Mouse (Mus musculus) right cerebral cortex, postnatal 10 days (tissue): ENCODE measurements at regions not wholly inside any gene's neighbourhood (a gene's known extent, or its start where the extent isn't known, plus 50 kb on each side); places are given as distances from the start of the nearest gene placed in this dataset.
A peak's percentile ranks its signal among the peaks of the same experiment; 100 is the strongest.

Experiments
- DNase-seq, 2 experiments: peaks; one replicate each; pipeline ENCODE4 v3.0.0; 2021; ENCODE audit warnings: low spot score in 2 of 2

GRCm38 (mm10) chr8:12136178-12136455 is 142.5 kb upstream of the A230072I06Rik start:
- no peak for DNase-seq

- DNase-seq: no peak
Measured at GRCm38 (mm10) chr8:12137496-12137895, 141.1 kb upstream of the A230072I06Rik start.

DNA sequence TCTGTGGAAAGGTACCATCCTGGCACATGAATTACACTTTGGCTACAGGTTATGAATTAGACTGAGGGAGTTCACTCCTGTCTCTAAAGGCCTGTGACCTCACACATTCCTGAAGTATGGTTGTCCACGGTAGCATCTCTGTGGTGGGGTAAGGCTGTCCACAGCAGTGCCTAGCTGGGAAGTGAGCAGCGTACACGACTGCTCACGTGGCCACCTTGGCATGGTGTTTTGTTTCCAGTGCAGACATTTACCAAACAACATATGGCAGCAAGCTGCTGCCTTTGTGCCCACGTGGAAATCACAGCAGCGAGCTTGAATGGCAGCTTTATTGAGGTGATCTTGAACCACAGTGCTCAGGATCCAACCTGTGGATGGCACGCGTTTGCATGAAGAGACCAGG is 140.7 kb upstream of the A230072I06Rik start:
- DNase-seq: peak in 1 of 2 experiments; percentile 25

GRCm38 (mm10) chr8:12151679-12152078 is 126.9 kb upstream of the A230072I06Rik start:
- DNase-seq: no peak

GRCm38 (mm10) chr8:12152825-12153224 is 125.8 kb upstream of the A230072I06Rik start:
- DNase-seq: no peak

- no peak for DNase-seq
Measured at GRCm38 (mm10) chr8:12156893-12157292, 121.7 kb upstream of the A230072I06Rik start.

DNA sequence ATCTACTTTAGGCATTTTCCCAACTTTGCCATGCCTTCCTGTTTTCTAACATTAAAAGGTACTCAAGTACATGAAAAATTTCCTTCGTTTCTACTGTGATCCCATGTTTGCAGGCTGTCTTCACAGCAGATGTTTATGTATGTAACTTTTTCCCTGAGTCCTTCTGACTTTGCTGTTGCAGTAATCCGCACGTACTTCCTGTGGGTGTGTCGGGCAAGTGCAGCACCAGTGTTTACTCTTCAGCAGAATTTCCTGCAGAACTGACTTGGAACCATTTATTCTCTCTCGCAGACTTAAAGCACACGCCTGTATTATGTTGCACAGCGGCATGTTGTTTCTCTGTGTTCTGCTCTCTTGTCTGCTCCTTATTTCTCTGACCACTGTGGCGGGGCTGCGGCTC is 120.4 kb upstream of the A230072I06Rik start:
- no peak for DNase-seq

DNA sequence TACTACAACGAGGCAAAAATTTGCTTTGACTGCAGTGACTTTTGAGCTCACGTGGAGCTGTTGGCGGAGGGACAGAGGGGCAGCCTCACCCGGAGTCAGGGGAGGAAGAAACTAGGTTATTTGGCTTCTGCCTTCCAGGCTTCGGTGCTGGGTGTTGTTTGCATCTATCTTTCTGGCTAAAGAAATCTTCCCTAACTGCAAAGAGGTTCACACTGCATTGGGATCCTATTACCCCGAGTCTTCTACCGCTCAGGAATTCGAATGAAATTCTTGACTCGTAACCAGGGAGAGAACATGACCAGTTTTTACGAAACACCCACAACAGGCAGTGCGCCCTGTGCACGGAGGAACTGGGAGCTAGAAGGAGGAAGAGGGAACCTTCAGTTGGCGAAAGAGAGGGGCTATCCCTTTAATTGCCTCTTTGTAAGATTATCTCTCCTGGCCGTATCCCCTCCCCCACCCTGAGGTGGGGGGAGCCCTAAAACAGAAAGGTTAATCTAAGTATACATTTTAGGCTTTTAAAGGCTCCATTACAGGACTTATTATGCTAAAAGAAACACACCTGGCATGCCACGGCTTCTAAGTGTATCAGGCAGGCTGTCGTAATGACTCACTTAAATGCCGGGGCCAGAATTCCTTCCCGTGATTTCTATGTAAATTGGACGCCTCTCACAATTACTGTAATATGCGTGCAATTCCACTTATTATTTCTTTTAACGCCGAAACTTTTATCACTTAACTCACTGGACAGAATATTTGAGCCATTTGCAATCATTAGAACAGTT is 115.5 kb upstream of the A230072I06Rik start:
- DNase-seq: no peak

DNA sequence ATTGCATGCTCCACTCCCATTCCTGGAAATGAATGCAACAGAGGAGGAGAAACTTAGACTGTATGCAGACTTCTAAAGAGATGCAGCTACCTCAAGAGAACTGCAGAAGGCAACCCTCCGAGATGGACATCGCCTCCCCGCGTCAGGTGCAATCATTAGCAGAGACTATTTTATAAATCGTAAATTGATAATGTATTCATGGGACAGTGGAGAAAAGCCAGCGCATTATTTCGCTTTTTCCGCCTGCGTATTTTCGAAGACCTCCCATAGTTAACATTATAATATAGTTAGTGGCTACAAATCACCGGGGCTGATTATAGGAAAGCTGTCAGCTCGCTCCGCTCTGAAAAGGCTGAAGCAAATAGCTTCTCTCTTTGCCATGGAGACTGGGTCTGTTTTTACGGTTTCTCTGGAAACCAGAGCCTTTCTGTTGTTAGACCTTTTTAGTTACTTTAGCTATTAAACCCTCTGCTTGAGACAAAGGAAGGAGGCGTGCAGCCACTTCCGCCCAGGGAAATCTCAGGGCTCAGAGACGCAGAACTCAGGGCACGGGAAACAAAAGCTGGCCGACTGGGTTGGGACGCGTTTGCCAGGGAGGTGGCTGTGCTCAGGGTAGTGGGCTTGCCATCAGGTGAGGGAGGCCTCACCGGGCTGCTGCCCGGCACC is 113.0 kb upstream of the A230072I06Rik start:
- peak; percentile 38 to 72 for DNase-seq

DNA sequence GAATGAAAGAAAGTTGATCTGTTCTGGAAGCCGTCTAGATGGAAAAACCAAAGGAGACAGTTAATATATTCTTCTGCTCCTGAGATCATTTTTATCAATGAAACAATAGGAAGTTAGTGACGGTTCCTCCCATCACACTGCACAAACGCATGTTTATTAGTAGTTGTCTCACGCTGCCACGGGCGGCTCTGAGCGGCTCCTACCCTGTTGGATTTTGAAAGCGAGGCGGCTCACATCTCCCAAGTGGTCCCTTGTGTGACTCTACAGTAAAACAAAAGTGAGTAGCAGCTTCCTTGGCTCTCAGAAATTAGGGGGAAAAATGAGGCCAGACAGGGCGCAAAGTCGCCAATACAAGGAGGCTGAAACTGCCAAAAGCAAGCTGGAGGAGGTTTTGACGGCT is 106.8 kb upstream of the A230072I06Rik start:
- DNase-seq: no peak

GRCm38 (mm10) chr8:12175496-12175895 is 103.1 kb upstream of the A230072I06Rik start:
- peak; percentile 48 to 50 for DNase-seq

GRCm38 (mm10) chr8:12184666-12185065 is 94.0 kb upstream of the A230072I06Rik start:
- no peak for DNase-seq

- DNase-seq: no peak
Measured at GRCm38 (mm10) chr8:12187366-12187765, 91.3 kb upstream of the A230072I06Rik start.

DNA sequence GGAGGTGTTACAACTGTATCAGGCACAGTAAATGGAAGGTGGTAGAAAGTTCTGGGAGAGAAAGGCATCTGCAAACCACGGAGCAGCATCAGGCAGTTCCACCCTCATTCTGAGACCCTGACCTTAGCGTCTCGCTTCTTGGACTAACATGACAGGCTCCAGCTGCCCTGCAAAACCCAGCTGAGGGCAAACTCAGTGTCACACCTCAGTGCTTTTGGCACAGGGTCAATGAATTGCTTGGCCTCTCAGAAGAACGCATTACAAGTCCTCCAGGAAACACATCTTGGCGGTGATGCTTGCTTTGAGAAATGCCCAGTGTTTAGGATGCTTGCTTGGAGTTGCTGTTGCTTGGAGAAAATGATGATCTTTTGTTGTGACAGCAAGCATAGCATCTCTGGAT is 90.2 kb upstream of the A230072I06Rik start:
- DNase-seq: no peak

DNA sequence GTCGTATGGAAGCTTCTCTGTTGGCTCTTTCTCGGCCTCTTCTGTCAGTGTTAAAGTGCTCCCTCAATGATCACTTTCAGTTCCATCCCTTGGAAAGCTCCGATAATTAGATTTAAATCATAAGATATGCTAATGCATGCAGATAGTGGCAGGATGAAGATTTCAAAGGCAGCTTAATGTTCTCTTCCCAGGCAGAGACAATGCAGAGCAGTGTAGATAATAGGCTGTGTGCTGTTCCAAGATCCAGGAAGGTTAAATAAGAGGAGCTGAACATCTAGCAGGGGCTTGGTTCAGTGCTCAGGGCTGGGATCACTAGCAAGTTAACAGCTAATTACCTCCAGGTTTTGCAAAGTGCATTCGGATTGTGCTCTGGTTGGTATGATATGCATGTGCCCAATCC is 89.7 kb upstream of the A230072I06Rik start:
- no peak for DNase-seq

DNA sequence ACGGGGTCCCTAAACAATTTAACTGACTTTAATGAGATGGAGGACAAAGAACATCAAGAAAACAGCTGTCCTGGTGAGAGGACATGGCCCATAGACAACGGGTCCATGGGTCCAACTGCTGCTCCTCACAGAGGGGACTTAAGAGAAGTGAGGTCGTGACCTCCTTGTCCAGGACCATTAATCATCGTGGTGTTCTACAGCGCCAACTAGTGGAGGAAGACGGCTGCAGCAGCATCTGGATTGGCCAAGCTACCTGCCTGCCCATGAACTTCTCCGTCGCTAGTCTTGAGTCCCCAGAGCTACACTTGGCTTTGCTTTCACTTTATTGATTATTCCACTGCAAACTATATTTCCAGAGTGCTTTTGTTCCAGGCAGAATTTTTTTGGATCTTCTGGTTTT is 86.6 kb upstream of the A230072I06Rik start:
- no peak for DNase-seq

DNA sequence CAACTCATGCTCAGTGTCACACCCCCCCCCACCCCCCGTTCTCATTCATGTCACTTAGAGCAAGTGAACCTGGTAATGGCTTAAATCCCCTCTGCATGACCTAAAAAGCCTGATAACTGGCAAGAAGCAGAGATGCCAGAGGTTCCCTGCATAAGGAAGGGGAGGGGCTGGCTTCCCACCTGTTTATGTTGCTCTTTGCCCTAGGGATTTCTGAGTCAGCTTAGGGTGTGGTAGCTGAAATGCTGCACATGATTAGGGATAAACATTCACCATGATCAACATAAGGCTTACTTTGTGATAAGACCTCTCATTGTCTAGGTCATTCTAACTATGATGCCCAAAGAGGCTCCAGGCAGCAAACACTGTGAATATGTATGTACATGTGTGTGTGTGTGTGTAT is 72.7 kb upstream of the A230072I06Rik start:
- no peak for DNase-seq

DNA sequence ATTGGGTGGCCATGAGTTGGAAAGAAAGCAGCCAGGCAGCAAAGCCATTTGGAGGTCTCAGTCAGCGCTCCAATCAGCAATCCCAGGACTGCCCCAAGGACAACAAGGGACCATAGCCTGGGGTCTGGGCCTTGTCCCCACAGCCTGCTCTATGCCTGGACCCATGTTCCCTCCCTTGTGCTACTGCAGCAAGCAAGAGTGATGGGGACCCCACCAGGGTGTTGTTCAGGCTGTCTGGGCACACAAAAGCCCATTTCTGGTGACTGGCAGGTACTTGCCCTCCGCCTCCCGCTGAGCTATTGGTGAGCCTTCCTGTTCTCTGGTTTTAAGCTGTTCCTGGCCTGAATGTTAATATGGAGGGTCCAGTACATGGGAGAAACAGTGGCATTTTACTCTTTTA is 71.2 kb upstream of the A230072I06Rik start:
- no peak for DNase-seq

GRCm38 (mm10) chr8:12213774-12214173 is 64.8 kb upstream of the A230072I06Rik start:
- DNase-seq: no peak

DNA sequence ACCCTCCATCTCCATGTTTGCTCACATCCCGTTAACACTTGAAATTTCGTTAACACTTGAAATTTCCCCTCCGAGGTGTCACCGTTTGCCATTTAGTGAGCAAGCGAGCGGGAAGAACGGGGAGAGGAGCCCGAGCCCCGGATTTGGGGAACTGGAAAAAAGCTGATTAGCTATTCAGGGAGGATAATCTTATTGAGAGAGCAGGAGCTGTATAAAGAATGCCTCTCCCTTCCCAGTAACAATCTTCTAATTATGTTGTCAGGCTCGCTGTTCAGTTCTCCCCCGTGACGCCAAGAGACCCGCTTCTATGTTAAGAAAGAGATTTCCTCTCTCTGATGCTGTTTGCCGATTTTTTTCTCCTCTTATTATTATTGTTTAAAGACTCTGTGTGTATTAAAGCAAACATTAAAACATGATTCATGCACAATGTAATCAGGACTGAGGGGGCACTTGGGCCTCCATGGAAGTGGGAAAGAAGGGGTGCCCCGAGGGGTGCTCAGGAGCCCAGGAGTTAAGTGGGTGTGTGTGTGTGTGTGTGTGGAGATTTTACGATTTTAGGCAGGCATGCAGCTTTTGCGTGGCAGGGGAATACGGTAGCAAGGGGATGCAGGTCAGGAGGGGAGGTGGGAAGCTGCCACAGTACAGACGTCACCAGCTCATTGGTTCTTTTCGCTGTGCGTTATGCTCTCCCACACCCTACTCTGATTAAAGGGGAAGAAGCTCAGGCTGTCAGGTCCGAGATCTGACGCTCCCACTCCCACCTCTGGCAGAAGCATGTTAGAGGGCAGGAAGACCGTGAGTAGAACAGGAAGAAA is 64.2 kb upstream of the A230072I06Rik start:
- peak; percentile 38 to 42 for DNase-seq

- no peak for DNase-seq
Measured at GRCm38 (mm10) chr8:12221506-12221905, 57.1 kb upstream of the A230072I06Rik start.

GRCm38 (mm10) chr8:12223376-12223775 is 55.2 kb upstream of the A230072I06Rik start:
- no peak for DNase-seq
